Mouse (Mus musculus): ENCODE measurements around the gene Nabp2.

The Nabp2 gene

DNA sequence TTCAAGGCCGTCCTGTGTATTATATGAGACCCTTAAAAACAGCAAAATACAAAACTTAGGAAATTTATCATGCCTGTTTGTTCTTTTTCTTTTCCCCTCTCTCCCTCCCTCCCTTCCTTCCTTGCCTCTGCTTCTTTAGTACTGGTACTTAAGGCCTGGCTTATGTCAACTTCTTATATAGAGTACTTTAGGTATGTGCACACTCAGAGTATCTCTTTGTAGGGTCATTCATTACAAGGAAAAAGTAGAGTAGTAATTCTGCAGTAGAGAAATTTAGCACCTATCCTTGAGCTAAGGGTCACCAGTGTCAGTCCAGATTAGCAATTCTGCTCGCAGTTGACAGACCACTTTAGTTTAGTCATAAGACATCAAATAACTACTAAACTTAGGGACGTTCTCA lies 14.0 kb upstream of the Nabp2 start:
- DNase-seq, result no peak

DNA sequence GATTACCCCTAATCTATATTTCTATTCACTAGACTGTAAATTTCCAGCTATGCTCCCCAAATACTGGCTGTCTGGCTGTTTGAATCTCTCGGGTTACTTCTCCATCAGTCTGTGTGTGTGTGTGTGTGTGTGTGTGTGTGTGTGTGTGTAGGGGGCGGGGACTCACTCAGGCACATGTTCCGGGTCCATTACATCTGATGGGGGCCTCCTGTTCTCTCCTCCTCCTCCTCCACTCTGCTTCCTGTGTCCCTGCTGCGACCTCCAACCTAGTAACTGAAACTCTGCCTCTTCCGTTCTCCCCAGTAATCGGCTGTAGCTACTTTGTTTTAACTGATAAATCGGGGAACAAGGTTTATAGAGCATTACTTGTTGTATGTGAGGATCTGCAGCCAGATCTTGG lies 13.3 kb upstream of the Nabp2 start:
- DNase-seq, result no peak

DNA sequence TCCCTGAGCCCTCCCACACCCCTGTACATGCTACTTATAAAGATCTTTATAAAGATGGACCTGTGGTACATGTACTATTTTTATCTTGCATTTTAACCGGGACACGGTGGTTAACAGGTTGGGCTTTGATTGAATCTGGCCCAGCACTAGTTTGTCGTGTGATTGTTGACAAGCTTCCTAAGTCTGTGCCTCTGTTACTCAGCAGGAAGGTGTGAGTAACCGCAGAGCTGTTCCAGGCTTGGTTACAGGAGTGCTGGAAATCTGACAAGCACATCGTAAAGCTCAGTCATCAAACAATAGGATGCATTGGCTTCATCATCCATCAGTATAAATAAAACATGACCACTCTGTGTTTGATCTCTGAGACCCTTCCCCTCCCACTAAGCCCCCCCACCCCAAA lies 11.1 kb upstream of the Nabp2 start:
- DNase-seq, result no peak

DNA sequence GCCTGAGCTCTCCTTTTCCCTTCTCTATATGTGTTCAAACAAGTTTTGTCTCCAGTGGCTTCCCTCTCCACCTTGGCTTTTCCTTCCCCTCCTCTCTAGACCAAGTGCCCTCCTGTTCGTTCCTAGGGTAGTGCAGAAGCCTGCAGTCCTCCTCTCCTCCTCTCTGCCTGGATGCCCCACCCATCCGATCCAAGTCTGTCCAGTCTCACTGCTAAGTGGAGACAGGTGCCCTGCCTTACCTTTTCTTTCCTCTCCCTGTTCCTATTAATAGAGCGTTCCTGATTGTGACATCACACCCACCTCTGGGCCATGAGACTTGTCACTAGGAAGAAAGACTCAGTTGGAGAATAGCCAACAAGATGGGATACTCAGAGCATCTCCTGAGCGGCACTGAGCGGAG lies 3.6 kb upstream of the Nabp2 start:
- no peak for DNase-seq

DNA sequence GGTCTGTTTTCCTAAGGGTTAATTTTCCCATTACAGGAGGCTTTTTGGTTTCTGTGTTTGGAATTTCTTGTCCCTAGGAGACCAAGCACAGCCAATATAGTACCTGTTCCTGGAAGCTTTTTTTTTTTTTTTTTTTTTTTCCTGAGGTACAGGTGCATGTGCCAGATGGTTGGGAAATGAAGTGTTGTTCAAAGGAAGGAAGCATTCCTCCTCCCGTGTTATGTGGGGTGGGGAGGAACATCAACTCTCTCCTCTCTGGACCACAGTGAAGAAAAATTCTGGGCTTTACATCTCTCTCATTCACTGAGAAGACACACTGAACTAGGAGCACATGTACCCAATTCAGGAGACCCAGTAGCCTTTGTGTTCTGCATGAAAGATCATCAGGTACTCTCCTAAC lies 1.8 kb upstream of the Nabp2 start:
- no peak for DNase-seq

DNA sequence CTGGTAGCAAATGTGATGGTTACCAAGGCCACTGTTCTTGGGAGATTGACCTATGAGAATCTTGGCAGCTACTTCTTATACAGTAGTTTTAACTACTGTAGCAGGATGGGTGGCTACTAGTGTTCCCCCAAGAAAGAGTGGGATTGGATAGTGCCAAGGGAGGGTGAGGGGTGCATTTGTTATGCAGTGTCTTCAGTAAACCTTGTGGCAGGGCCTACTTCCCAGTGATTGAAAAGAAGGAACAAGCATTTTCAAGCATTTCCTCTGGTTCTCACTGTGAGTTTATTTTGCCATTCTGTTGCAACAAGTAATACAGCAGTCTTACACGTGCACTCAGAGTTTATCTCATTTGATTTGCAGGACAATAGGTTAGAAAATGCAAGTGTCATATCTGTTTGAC lies 1.3 kb upstream of the Nabp2 start:
- DNase-seq, result no peak

DNA sequence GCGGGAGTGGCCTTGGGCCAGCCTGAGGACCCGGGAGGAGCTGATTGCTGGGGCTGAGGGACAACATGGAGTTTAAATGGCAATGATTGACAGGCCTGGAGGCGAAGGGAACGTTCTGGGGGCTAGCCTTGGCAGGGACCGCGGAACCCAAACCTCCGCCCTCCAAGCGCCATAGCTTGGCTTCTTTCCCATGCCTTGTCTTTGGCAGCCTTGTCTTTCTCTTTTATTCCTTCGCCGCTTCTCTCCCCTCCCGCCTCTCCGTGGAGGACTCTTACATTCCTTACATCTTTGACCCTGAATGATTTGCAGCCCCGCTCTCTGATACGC lies 726 bp upstream of the Nabp2 start:
- DNase-seq, result no peak

DNA sequence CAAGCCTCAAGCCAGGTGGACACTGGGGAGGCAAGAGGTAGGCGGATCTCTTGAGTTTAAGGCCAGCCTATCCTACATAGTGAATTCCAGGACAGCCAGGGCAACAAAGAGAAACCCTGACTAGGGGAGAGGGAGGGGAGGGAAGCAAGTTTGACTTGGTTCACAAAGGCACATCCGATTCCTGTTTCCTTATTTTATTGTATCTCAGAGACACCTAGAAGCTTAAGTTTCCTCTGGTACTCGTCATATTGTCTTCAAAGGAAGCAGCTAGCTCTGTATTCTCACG lies 789 bp downstream of the Nabp2 start:
- DNase-seq, result no peak

DNA sequence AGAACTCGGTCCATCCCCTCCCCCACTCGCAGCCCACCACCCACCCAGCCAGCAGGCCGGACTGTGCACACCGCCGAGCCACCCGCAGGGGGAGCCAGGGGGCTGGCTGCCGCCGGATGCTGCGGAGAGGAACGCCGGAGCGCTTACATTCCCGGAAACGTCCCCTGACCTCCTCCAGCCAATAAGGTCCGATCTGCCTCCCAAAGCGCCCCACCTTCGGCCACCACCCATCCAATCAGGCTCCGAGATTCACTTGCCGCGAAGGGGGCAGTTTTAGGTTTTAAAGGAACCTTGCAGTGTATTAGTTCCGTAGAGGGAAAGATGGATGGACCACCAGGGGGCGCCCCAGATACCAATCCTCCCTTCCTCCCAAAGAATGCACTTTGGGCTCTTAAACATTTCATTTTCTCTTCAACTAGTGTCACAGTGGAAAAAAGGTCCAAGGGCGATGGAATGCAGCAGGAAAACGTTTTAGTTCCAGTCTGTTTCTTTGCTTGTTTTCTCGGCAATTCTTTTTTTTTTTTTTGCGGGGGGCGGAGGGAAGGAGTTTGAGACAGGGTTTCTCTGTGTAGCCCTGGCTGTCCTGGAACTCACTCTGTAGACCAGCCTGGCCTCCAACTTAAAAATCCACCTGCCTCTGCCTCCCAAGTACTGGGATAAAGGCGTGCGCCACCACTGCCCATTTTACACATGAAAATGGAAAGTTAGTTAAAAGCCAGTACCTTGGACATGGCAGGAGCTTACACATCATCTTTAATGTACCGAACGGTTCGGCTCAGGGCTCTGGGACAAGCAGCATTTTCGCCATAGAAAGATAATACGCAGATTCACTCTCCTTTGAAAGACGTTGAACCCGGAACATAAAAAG lies 1.4 kb downstream of the Nabp2 start:
- DNase-seq, result peak; percentile 97

DNA sequence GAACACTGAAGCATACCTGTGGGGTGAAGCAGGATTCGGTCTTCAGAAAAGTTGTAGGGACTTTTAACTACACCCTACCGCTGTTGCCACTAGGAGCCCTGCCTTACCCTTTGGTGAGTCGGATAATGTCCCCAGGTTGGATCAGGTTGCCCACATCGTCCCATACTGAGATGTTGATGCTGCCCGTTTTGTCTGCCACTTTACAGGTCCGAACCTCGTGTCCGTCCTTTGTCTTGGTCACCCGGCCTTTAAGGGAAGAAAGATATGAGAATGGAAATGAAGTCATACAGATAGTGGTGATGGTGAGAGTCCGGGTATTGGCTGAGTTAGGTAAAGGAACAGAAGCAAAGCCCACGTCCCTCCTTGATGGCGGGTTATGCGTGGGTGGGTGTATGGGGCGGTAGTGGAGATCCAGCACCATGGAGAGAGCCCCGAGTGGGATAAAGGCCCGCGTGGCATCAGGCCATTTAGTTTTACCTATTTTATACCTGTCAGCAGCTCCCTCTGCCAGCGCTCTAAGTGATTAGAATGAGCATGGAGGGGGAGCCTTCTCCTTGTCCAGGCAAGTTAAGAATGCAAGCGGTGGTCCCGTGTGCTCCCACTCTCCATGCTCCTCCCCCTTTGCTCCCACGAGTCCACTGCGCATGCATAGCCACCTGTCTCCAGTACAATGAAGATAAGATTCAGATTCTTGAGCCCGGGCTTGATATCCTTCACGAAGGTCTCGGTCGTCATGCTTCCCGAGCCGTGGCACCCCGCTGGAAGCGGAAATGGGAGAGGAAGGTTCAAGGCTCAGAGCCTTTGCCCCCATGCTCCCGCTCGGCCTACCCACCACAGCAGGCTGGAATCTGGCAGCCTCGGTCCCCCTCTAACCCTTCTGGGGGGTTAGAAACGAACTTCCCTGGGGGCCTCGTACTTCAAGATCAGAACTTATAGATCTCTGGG lies 2.4 kb downstream of the Nabp2 start:
- no peak for DNase-seq

DNA sequence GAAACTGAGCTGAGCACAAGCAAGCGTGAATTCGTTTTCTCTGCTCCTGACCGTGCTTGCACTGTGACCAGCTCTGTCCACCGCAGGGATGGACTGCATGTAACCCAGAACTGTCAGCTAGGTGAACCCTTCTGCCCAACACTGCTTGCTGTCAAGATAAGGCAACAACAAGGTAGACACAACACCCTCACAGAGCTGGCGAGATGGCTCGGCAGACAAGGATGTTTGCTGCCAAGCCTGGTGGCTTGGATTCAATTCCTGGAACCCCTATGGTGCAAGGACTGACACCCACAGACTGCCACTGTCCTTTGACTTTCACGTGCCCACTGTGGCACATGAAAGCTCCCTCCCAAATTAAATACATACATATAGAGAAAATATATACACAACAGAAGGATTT lies 7.4 kb downstream of the Nabp2 start:
- DNase-seq, result no peak

DNA sequence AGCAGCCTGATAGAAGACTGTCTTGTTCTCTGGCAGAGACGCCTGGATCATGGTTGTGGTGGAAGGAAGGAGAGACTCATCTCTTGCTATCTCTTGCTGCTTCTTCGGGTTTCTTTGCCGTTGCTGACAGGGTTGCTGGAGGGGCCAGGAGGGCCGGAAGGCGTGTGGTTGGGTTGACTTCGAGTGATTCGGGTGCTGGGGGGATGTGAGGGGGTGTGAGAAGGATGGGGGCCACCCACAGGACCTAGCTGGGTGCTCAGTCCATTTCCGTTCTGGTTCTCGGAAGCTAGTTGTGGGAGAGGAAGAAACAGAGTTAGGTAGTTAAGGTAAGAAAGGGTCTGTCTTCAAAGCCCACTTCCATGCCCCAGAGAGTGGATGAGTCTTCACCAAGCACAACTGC lies 9.7 kb downstream of the Nabp2 start:
- DNase-seq, result no peak

DNA sequence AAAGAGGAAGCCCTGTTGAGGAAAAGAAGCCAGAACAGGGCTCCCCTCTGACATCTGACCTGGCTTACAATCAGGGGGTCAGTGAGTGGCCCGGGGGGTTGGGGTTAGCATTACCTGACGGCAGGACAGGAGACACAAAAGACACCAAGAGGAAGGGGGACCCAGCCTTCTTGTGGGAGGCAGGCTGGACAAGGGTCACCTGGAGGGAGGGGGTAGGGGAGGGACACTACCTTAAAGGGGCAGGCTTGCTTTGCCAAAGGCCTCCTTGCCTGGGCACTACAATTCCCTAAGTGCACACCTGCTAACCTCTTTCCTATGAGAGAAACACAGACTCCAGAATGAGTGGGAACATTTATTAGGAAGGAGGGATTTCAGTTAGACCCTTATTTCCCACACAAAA lies 10.2 kb downstream of the Nabp2 start, which contains the start of gene Slc39a5:
Slc39a5 (minus strand) TSS at position 174 of the 400 bp plus-strand sequence.
- peak; percentile 48 for DNase-seq

DNA sequence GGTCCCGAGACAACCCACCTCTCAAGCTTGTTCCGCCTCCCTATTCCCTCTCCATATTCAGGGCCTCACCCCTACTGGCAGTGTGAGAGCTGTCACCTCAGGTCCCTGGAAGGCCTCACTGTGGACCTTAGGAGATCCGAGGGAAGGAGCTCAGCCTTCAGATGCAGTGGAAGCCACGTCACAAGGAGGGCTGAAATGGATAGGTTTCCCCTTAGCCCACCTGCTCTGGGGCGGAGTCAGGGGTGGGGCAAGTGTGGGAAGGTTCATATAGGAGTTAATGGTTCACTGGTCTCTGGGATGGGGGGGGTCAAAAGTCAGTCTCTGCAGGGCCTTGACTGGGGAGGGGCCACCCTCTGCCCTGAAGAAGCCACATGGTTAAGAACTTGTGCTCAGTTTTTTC lies 11.0 kb downstream of the Nabp2 start:
- peak; percentile 70 for DNase-seq

DNA sequence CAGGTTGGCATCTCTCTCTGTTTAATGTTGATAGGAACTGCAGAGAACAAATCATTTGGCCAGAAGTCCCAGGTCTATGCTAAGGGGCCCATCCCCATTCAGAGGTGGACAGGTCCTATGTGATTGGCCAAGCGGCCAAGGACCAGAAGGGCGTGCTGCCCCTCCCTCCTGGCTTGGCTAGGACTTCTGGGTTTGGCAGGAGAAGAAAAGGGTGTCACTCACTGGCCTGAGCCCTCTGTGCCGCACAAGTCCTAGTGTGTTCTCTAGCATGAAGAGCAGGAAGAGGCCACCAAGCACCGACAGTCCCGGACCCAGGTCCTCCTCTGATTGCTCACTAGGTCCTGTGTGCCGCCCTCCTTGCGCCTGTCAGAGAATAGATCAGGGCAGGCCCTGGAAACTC lies 13.8 kb downstream of the Nabp2 start:
- DNase-seq, result peak; percentile 29

DNA sequence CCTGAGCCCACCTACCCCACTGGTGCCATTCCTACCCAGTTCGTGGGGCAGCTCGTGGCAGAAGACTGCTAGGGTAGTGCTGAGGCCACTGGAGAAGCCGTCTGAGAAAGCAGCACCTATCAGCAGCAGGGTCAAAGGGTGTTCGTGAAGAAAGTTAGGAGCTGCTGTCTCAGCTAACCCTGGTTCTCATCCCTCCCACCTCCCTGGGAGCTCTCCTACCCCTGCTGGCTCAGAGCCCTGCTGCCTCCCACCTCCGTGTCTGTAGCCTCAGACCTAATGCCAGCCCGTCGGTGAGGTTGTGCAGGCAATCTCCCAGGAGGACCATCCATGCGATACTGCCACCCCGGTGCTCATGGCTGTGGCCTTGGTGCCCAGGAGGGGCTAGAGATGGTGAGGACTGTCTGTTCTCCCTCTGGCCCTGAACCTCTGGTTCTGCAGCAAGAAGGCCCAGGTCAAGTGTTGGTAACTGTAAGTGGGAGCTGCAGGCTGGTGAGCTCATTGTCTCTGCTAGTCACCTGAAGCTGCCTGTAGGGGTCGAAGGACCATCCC lies 14.5 kb downstream of the Nabp2 start:
- DNase-seq, result peak; percentile 40

DNA sequence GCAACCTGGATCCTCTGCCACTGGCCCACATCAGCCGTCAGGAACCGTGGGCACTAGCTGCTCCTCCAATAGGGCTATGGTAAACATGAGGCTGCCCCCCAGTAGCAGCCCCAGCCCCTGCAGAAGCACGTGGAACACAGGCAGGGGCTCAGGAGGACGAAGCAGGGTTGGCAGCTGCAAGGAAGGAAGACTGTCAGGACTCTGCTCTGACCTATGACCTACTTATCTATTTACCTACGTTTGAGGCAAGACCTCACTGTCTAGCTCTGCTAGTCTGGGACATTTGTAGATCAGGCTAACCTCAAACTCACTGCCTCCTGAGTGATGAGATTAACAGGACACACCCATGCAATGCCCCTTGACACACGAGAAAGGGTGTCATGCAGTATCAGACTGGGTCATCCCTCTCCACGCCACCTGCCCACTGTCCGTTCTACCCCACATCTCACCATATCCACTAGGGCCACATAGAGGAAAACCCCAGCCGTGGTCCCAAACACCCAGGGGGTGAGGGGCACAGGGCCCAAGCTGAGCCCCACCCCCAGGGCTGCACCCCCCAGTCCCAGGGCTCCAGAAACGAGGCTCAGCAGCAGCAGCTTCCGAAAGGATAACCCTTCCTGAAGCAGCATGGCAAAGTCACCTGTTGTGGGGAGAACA lies 15.1 kb downstream of the Nabp2 start:
- DNase-seq, result no peak

DNA sequence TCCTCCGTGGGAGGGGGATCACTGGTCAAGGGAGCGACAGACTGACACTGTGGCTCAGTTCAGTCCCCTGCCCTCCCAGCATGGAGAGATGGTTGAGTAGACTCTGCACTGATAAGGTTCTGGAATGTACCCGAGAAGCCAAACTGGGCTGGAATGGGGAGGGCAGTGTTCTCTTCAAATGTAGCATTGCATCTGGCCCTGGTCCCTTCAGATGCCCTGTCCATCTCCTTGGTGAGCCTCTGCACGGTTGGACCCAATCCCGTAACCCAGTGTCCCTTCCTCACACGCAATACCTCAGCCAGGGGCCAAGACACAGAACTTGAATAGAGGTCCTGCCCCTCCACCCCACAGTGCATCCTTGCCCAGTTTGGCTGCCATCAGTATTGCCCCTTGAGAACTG lies 19.4 kb downstream of the Nabp2 start:
- no peak for DNase-seq

DNA sequence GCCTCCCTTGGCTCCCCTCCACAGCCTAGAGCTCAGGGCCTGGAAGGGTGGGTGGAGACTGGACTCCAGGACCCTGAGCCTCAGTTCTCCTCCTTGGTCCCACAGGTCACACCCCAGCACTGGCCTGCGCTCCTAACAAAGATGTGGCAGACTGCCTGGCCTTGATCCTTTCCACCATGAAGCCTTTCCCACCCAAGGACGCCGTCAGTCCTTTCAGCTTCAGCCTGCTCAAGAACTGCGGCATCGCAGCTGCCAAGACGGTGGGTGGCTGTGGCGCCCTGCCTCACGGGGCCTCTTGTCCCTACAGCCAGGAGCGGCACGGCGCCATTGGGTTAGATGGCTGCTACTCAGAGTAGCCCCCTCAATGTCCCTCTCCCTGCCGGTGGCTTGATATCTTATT lies 20.9 kb downstream of the Nabp2 start:
- no peak for DNase-seq

DNA sequence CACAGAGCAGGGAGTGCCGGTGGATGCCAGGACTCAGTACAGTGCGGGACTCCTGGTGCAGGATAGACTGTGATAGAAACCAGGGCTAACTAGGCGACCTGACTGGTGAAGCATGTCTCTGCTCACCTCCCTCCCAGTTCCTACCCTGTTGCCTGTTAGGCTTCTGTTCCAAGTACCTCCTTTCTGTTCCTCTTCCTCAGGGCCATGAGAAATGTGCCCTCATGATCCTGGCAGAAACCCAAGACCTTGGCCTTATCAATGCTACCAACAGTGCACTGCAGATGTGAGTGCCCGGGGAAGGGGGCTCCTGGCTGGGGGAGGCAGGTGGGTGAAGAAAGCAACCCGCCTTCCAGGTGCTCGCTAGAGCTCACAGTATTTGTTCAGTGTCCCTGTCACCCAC lies 21.7 kb downstream of the Nabp2 start:
- no peak for DNase-seq

DNA sequence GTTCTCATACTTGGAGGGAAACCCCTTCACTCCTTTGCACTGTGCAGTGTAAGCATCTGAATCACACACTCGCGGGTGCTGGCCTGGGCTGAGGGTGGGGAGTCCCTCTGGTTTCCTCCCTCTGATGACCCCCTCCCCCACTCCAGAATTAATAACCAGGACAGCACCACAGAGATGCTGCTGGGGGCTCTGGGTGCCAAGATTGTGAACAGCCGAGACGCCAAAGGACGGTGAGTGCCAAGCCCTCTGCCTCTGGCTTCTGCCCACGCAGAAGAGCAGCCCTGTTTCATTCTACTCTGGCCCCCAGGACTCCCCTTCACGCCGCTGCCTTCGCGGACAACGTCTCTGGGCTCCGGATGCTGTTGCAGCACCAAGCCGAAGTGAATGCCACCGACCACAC lies 22.4 kb downstream of the Nabp2 start:
- DNase-seq, result no peak

DNA sequence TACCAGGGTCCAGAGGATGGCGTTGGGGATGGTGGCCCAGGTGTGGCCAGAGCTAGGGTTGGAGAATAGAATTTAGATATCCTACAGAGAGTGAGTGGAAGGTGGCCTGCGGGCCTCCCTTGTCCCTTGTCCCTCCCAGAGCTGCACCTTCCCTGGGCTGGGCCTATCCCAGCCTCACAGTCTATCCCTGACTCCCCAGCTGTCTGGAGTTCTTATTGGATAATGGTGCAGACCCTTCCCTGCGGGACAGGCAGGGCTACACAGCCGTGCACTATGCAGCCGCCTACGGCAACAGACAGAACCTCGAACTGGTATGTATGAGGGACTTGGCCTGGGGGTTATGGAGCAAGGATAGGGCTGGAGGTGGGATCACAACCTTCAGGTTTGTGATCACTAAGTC lies 25.4 kb downstream of the Nabp2 start:
- no peak for DNase-seq

DNA sequence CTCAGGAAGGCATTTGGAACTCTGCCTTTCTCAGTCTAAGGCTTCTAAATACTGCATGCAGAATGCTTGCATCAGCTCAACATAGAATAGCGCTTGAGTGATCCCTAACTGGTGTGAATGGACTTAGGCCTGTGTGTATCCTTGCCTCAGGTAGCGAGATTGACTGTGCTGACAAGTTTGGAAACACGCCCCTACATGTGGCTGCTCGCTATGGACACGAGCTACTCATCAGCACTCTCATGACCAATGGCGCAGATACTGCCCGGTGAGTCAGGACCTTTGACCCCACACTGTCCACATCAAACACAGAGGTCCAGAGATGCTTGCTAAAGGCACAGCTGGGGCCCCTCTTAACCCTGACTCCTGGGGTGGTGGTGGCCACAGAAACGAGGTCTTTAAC lies 28.8 kb downstream of the Nabp2 start:
- no peak for DNase-seq

DNA sequence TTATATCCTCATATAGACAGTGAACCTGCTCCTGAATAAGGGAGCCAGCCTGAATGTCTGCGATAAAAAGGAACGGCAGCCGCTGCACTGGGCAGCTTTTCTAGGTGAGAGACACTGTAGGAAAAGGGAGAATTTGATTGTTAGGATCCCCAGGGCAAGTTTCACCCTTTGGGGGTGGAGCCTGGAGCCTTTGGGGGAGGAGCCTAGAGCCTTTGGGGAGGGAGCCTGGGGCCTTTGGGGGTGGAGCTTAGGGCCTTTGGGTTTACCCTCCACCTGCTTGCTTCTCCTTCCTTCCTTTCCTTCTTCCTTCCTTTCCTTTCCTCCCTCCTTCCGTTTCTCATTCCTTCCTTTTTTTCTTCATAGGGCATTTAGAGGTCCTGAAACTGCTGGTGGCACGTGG lies 30.7 kb downstream of the Nabp2 start:
- peak; percentile 32 for DNase-seq
